Mouse (Mus musculus) heart, adult 2 months (tissue): ENCODE data around the gene Slc22a17. TPM values are rescaled to one million over a fixed set of nuclear protein-coding genes. Genes with fewer than 3 reads are reported as not detected.
A peak's percentile ranks its signal among the peaks of the same experiment; 100 is the strongest.

Source experiments
- DNase-seq, 2 experiments: peaks; one replicate each; pipeline ENCODE4 v3.0.0; 2021
- H3K27ac ChIP-seq: fragments of 200-600 bp; 2 replicates; pipeline ENCODE4 v1.8.1; 2022
- H3K27me3 ChIP-seq: fragments of 200-500 bp; 2 replicates; pipeline ENCODE4 v1.6.1; 2012; ENCODE audit warnings: mild to moderate bottlenecking, low read length, inconsistent platforms, mixed read lengths; ENCODE audit not compliant: control insufficient read depth, insufficient read depth
- H3K36me3 ChIP-seq: fragments of 200-500 bp; 2 replicates; pipeline ENCODE4 v1.6.1; 2012; ENCODE audit warnings: low read length, inconsistent platforms; ENCODE audit not compliant: control insufficient read depth, insufficient read depth
- H3K4me1 ChIP-seq: fragments of 200-500 bp; 2 replicates; pipeline ENCODE4 v1.6.1; 2011; ENCODE audit warnings: low read length; ENCODE audit not compliant: control insufficient read depth, insufficient read depth
- H3K4me3 ChIP-seq: fragments of 200-600 bp; 2 replicates; pipeline ENCODE4 v1.8.1; 2022
- H3K79me2 ChIP-seq: fragments of 200-500 bp; replicated peaks from 2 replicates; pipeline ENCODE4 v1.6.1; 2012; ENCODE audit warnings: mild to moderate bottlenecking, inconsistent platforms, low read length, moderate library complexity, mixed read lengths; ENCODE audit not compliant: control insufficient read depth, insufficient read depth
- H3K9ac ChIP-seq: fragments of 200-500 bp; 2 replicates; pipeline ENCODE4 v1.6.1; 2012; ENCODE audit warnings: low read depth, mild to moderate bottlenecking, control low read depth, inconsistent platforms, low read length, mixed read lengths
- CTCF ChIP-seq: fragments of 200-600 bp; IDR thresholded peaks from 2 replicates; pipeline ENCODE4 v1.8.1; 2022; ENCODE audit warnings: antibody characterized with exemption, mild to moderate bottlenecking, moderate library complexity
- EP300 ChIP-seq: fragments of 200-500 bp; IDR thresholded peaks from 2 replicates; pipeline ENCODE4 v1.6.1; 2011; ENCODE audit warnings: low read depth, low read length, control low read depth; ENCODE audit not compliant: insufficient read depth
- POLR2A ChIP-seq: fragments of 200-500 bp; IDR thresholded peaks from 2 replicates; pipeline ENCODE4 v1.6.1; 2011; ENCODE audit warnings: mild to moderate bottlenecking, low read depth, low read length, control low read depth; ENCODE audit not compliant: insufficient read depth
- WGBS: fragments of 180-500 bp; shearing (Covaris S2); methylation state at CpG from one replicate; pipeline ENCODE4 v1.1.7; 2018; 5-methylcytosine and 5-hydroxymethylcytosine counted together
- intact Hi-C: fragments of 180-260 bp; cut with DNase I; formaldehyde crosslinking; loops from one replicate; pipeline ENCODE4 v1.15.1; 2025
- polyA plus RNA-seq: library from polyadenylated mRNA; depleted of rRNA; stranded (reverse); fragments of >200 nt; gene quantifications from 2 replicates; pipeline ENCODE4 v1.2.3, GENCODE M21; 2012
- total RNA-seq, 2 experiments: library from RNA; stranded (reverse); gene quantifications; 2 replicates each; pipeline ENCODE4 v1.2.3; 2021

The Slc22a17 gene
- total and polyA plus RNA-seq, 3 experiments, result 1.7 to 13.0 (median 2.3) TPM

DNA sequence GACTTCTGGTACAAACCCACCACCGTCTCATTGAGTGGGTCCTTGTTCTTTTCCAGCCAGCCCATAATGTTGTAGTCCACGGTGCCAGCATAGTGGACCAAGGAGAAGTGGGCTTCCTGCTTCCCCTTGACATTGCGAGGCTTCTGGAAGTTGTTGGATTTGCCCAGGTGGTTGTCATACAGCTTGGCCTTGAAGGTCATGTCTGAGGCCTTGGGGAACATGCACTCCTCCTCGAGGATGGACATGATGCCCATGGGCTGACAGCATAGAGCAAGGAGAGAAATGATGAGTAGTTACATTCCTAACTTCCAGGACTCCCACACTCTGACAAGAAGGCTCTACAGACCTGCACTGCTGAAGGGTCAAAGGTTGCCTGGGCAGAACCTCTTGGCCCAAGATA is 45.6 kb upstream of the Slc22a17 start:
- peak overlapping the region; percentile 38 for H3K4me3 ChIP-seq
- peak; percentile 96; the same call in 1 of the 2 replicates for TF ChIP-seq EP300
- peak; percentile 89 for TF ChIP-seq POLR2A
- no peak for TF ChIP-seq CTCF
- H3K36me3 ChIP-seq, result no peaks in the 10 kb centered on the region; the same call in 1 of the 2 replicates
- H3K27ac ChIP-seq, result peak overlapping the region; percentile 23; the same call in 1 of the 2 replicates
- H3K27me3 ChIP-seq, result no peaks in the 10 kb centered on the region; the same call in 1 of the 2 replicates
- no peaks in the 10 kb centered on the region for H3K4me1 ChIP-seq
- H3K9ac ChIP-seq, result peak overlapping the region; percentile 69
- 55% methylated on average over 4 of the region's 4 CpGs for WGBS
- no peak for DNase-seq
- intact Hi-C loops, result no loop called here
- H3K79me2 ChIP-seq, result no peaks in the 10 kb centered on the region

DNA sequence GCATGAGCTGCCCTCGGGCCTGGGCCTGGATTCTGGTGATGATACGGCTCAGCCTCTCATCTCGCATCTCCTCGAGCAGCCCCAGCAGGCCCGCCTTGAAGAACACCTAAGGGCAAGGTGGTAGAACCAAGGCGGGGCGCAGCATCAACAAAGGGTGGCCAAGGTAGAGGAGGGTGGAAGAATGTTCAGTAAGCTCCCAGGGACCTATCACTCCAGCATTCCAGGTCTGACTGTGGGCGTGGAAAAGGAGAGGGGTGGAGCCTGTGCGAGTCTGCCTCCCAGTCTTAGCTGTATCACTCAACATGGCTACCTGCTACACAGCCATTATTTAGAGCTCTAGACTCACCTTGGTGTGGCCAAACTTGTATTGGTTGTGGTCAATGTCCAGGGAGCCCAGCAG is 43.6 kb upstream of the Slc22a17 start:
- intact Hi-C loops, result no loop called here
- Histone ChIP-seq H3K27ac (no peak overlapping the region; the same call in 1 of the 2 replicates), H3K36me3 (peaks cover 3% of the 10 kb centered on the region), H3K9ac (peak overlapping the region; percentile 28), H3K27me3 (no peaks in the 10 kb centered on the region; the same call in 1 of the 2 replicates), H3K4me1 (no peaks in the 10 kb centered on the region; the same call in 1 of the 2 replicates), H3K4me3 (peak overlapping the region; percentile 15; the same call in 1 of the 2 replicates), H3K79me2 (no peaks in the 10 kb centered on the region)
- no peak for TF ChIP-seq CTCF
- peak; percentile 68; the same call in 1 of the 2 replicates for TF ChIP-seq POLR2A
- no peak for DNase-seq
- 60% methylated on average over 9 of the region's 9 CpGs for WGBS

DNA sequence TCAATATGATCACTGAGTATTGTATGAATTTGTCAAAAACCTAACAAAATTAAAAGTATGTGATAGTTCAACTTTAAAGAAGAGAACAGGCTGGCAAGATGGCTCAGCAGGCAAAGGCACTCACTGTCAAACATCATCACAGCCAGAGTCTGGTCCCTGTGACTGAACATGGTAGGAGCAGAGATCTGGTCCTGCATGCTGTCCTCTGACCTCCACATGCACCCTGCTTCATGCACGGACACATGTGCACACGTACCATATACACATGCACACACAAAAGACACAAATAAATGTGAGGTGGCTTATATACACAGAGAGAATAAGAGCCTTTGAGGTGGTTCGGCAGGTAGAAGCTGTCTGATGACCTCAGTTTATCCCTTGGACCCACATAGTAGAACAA is 42.5 kb upstream of the Slc22a17 start:
- intact Hi-C loops, result no loop called here

DNA sequence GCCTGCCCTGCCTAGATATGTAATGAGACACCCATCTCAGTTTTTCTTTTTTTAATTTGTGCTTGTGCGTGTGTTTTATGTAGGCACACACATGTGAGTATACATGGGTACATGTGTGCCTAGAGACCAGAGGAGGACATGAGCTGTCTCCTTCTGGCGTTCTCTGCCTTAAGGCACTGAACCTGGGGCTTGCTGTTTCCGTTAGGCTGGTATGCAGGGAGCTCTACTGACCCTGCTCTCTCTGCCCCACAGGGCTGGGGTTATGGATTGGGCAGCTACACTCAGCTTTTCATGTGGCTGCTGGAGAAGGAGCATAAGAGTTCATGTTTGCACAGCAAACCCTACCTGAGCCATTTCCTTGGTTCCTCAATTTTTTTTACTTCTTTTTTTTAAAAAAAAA is 41.5 kb upstream of the Slc22a17 start:
- Histone ChIP-seq H3K4me1 (no peaks in the 10 kb centered on the region; the same call in 1 of the 2 replicates), H3K4me3 (no peak overlapping the region), H3K27ac (no peak overlapping the region), H3K27me3 (no peaks in the 10 kb centered on the region; the same call in 1 of the 2 replicates), H3K36me3 (peaks cover 3% of the 10 kb centered on the region), H3K79me2 (no peaks in the 10 kb centered on the region), H3K9ac (no peak overlapping the region)
- intact Hi-C loops, result no loop called here
- DNase-seq, result no peak
- WGBS, result 40% methylated on average over 3 of the region's 3 CpGs
- TF ChIP-seq CTCF, result no peak
- peak; percentile 98 for TF ChIP-seq POLR2A
- TF ChIP-seq EP300, result peak; percentile 100

More for the DNA sequence above, 42.5 kb upstream of the Slc22a17 start:
- H3K4me3 ChIP-seq, result no peak overlapping the region
- H3K27ac ChIP-seq, result no peak overlapping the region
- no peaks in the 10 kb centered on the region; the same call in 1 of the 2 replicates for H3K27me3 ChIP-seq
- no peaks in the 10 kb centered on the region; the same call in 1 of the 2 replicates for H3K4me1 ChIP-seq
- no peak for DNase-seq
- H3K9ac ChIP-seq, result peak overlapping the region; percentile 2; the same call in 1 of the 2 replicates
- H3K79me2 ChIP-seq, result no peaks in the 10 kb centered on the region
- peaks cover 3% of the 10 kb centered on the region for H3K36me3 ChIP-seq
- TF ChIP-seq CTCF, result no peak
- TF ChIP-seq EP300, result peak; percentile 98
- TF ChIP-seq POLR2A, result peak; percentile 93
- 62% methylated on average over 3 of the region's 3 CpGs for WGBS

- no peaks in the 10 kb centered on the region for H3K79me2 ChIP-seq
- H3K4me1 ChIP-seq, result no peaks in the 10 kb centered on the region; the same call in 1 of the 2 replicates
- no peak overlapping the region for H3K27ac ChIP-seq
- no peaks in the 10 kb centered on the region; the same call in 1 of the 2 replicates for H3K27me3 ChIP-seq
- no peak for DNase-seq
- peak; percentile 85; the same call in 1 of the 2 replicates for TF ChIP-seq POLR2A
- TF ChIP-seq EP300, result peak; percentile 97
- no peak for TF ChIP-seq CTCF
- intact Hi-C loops, result no loop called here
- peak overlapping the region; percentile 1; the same call in 1 of the 2 replicates for H3K9ac ChIP-seq
- H3K36me3 ChIP-seq, result peaks cover 3% of the 10 kb centered on the region
- 52% methylated on average over 8 of the region's 8 CpGs for WGBS
- no peak overlapping the region for H3K4me3 ChIP-seq
These were observed 40.8 kb upstream of the Slc22a17 start for GRCm38 (mm10) chr14:54953664-54954206.

GRCm38 (mm10) chr14:54951587-54951986 is 38.7 kb upstream of the Slc22a17 start:
- Histone ChIP-seq H3K36me3 (peaks cover 3% of the 10 kb centered on the region), H3K9ac (0 out of 2 replicates have a peak overlapping the region, but pooled peaks have one; percentile 21), H3K4me1 (no peaks in the 10 kb centered on the region; the same call in 1 of the 2 replicates), H3K4me3 (no peak overlapping the region), H3K27me3 (no peaks in the 10 kb centered on the region; the same call in 1 of the 2 replicates), H3K79me2 (no peaks in the 10 kb centered on the region), H3K27ac (no peak overlapping the region)
- 69% methylated on average over 6 of the region's 6 CpGs for WGBS
- no peak for DNase-seq
- peak; percentile 88 for TF ChIP-seq POLR2A
- no peak for TF ChIP-seq CTCF
- TF ChIP-seq EP300, result peak; percentile 93
- intact Hi-C loops, result no loop called here
